Mouse (Mus musculus) hematopoietic stem cell, adult 5-6 weeks (primary cell): ENCODE measurements around the gene Gstp3. TPM values are rescaled to one million over a fixed set of nuclear protein-coding genes. Genes with fewer than 3 reads are reported as not detected.
"Not testable (repeated sequence)": the region's sequence is repeated elsewhere in the genome, so short reads cannot be mapped to it uniquely, and the experiment has no call there.

Experiments used
- ATAC-seq, 2 experiments: fragments of 125-278 bp in 1 of 2; replicated peaks in 1 of 2; 2 replicates each; pipeline ENCODE4 v1.8.0; 2016 to 2017; ENCODE audit warnings: inconsistent platforms in 2 of 2, mild to moderate bottlenecking in 2 of 2, moderate number of reproducible peaks in 2 of 2, low read depth in 1 of 2, moderate TSS enrichment in 1 of 2; ENCODE audit not compliant: low FRiP score in 2 of 2, poor library complexity in 2 of 2, severe bottlenecking in 2 of 2, insufficient read depth in 1 of 2, low TSS enrichment in 1 of 2
- total RNA-seq: library from RNA; stranded (forward); fragments of 172-1452, 232-1000 nt; gene quantifications from 2 replicates; pipeline ENCODE4 v1.2.3, GENCODE M21; 2017

The Gstp3 gene
- total RNA-seq, 1 experiment from 2014 or later: 13.2 TPM

DNA sequence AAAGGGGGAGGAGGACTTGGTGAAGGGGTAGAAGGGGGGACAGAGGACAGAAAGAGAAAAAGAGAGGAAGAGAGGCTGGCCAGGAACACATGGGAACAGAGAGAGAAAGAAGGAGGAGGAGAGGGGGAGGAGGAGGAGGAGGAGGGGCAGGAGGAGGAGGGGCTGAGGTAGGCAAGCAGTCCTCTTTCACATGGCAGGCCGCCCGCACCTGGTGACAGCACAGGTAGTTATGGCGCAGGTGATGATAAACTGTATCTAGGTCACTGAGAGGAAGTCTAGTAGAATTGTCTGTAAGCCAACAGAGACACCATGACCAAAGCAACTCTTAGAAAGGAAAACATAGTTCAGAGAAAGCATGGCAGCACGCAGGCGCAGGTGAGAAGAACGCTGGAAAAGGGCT, 12.0 kb upstream of the Gstp3 start:
- no peak for ATAC-seq

DNA sequence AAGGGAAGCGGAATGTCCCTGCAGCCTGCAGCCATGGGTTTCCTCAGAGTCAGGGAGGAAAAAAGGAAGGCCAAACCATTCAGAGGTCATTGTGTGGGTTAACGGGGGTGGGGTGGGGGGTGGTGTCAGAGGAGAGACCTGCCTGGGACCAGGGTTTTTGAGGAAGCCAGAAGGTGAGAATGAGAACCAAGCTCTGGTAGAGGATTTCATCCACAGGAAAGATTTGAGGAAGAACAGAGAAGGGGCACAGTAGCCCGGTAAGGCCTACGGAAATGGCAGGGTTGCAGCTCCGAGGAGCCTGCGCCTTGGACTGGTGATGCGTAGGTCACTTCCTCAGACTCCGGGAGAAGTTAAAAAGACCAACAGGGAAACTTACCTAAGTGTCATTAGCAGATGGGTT, 11.4 kb upstream of the Gstp3 start:
- peak; percentile 59 to 91 for ATAC-seq

DNA sequence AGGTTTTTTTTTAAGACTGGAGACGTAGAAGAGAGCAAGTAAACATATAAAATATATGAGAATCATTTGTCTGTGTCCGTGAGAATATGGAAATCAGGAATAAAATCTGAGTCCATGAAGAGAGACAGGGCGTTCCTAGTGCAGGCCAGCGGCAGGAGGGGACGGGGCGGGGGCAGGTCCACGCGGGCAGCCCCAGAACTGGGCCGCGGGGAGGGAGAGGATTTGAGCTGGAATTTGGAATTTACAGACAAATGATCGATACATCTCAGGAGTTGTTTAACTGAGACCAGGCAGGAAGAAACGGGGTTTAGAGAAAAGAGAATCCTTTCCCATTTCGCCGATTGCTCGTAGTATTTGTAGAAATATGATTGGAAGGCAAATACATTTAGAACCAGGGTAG, 10.9 kb upstream of the Gstp3 start:
- no peak for ATAC-seq

DNA sequence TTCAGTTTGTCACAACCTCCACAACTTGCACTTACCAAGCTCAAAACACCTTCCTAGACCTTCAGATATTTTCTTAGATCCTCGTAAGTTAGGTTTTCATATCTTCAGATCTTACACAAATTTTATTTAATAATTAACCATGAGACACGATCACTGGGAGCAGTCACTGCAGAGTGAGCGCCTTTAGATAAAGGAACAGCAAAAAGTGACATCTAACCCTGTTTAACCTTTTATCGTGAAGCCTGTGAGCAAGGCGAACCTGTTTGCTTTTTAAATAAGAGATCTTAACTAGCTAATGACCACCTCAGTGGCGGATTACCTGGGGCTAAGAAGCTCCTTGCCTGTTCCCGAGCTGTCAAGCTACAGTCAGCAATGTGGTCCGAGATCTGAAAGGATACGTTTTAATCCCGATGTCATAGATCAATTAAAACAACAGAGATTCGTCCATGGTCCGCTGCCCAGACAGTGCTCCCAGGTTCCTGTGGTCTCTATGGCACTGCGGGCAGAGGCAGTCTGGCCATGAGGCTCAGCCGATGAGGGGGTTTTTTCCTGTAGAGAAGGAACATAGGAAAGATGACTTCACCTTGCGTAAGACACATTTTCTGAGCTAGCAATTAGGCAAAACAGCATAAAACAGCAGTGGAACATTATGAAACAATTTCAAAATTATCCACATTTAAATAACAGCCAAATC, 9.5 kb upstream of the Gstp3 start:
- no peak for ATAC-seq

DNA sequence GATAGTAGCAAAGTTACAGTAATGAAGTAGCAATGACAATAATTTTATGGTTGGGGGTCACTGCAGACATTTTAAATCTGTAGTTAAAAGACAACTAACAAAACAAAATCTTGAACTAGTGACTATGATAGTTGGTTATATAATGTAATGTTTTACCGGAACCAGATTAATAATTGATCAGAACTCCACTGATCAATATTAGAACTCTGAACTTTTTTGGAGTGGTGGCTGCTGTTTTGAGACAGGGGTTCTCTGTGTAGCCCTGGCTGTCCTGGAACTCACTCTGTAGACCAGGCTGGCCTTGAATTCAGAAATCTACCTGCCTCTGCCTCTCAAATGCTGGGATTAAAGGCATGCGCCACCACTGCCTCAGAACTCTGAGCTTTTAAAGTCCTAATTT, 8.9 kb upstream of the Gstp3 start:
- not testable (repeated sequence) for ATAC-seq

DNA sequence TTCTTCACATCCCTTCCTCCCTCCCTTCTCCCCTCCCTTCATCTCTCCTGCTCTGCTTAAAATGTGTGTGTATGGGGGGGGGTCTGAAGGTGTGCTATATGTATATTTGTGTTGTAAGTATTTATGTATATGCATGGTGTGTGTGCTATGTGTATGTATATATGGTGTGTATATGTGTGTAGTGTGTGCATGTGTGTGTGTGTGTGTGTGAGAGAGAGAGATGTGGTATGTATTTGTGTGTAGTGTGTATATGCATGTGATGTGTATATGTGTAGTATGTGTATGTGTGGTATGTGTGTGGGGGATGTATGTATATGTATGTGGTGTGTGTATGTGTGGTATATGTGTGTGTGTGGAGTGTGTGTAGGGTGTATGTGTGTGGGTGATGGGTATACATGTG, 7.5 kb upstream of the Gstp3 start:
- no peak for ATAC-seq

DNA sequence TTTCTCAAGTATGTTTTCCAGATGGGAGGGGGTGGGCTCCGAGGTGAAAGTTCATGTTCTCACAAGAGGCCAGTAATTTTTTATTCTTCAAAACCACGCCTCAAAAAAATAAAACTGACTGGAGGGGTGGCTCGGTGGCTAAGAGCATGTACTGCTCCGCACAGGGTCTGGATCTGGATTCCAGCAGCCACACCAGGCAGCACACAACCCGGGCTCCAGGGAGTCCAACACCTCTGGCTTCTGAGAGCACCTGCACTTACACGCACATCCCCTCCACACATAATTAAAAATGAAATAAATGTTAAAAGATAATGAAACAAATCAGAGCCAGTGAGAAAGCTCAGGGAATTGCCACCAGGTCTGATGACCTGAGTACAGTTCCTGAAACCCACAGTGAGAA, 6.9 kb upstream of the Gstp3 start:
- ATAC-seq: no peak

DNA sequence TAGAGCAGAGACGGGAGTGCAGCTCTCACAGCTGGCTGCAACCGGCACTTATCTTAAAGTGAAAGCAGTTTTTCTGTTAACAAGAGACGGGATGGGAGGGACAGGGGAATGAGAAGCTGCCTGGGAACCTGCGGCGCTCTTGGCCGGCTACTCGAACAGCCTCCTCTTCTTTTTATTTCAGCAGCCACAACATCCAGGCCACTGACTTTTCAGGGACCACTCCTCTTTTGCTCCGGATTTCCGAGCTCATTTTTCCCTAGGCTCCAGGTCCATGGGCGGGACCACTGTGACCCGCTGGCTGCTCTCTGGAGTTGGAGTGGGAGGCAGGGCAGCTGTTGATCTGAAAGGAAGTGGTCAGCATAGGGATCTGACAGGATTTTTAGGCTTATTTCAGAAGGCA, 5.1 kb upstream of the Gstp3 start:
- not testable (repeated sequence) for ATAC-seq

DNA sequence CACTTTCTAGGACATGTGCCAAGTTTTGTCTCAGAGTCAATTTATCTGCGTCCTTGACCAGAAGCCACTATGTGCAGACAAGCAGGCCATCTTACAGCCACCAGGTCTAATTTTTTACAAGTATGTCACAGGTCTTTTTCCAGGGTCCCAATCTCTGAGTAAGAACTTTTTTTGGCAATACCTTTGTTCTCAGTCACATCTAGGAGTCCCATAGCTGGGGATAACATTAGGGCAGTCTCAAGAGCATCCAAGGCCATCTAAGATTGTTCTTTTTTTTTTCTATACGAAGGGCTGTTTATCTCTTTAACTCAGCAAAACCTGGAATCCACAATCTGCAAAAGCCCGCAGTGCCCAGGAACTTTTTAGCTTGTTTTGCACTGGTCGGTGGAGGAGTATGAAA, 4.0 kb upstream of the Gstp3 start:
- ATAC-seq: not testable (repeated sequence)

DNA sequence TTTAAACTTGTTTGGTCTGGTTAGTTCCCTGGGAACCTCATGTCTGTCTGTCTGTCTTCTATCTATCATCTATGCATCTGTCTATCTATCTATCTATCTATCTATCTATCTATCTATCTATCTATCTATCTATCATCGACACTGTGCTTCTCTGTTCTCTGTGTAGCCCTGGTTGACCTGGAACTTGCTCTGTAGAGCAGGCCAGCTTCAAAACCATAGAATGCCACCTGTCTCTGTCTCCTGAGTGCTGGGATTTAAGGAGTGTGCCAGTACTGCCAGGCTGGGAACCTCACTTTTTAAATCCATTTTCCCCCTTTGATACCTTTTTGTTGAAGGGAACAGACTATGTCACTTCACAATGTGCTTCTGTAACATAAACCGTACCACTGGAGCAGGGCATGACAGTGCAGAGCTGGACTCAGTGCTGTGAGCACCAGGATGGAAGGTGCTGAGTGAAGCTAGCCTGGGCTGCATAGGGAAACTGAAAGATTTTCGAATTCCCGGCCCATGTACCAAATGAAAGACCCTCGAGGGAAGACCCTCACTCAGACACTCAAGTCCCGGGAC, 1.6 kb upstream of the Gstp3 start:
- peak in 1 of 2 experiments; percentile 33; a peak in 1 of 4 replicates for ATAC-seq

DNA sequence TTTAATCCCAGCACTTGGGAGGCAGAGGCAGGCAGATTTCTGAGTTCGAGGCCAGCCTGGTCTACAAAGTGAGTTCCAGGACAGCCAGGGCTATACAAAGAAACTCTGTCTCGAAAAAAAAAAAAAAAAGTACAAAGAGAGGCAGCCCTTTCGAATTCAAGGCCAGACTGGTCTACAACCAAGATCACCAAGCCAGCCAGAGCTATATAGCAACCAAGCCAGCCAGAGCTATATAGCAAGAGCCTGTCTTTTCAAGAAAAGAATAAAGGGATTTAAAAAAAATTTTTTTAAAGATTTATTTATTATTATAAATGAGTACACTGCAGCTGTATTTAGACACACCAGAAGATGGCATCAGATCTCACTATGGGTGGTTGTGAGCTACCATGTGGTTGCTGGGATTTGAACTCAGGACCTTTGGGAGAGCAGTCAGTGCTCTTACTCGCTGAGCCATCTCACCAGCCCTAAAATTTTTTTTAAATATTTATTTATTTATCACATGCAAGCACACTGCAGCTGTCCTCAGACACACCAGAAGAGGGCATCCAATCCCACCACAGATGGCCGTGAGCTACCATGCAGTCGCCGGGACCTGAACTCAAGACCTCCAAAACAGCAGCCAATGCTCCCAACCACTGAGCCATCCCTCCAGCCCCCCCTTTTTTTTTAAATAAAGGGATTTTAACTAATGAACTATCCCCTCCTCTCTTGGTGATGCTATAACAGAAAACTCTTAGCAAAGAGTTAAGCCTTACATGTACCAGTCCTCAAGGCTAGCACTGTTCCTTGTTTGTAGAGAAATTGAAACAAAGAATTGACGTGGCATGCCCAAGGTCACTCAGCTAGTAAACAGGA, 902 bp upstream of the Gstp3 start:
- ATAC-seq: not testable (repeated sequence)

DNA sequence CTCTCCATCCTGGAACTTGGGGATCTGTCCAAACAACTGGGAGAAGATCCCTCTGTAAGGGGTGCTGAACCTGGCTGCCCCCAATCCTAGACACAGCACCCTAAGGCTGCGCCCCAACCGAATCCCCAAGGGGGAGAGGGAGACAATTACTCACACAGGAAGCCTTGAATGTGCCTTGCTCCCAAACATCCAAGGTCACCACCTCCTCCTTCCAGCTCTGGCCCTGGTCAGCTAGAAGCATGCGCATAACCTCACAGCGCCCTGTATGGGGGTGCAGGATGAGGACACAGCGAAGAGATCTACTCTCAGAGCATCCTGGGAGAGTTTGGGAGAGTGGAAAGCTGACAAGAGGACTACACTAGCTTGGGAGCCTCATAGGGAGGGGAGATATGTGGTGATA, 788 bp downstream of the Gstp3 start:
- no peak for ATAC-seq

DNA sequence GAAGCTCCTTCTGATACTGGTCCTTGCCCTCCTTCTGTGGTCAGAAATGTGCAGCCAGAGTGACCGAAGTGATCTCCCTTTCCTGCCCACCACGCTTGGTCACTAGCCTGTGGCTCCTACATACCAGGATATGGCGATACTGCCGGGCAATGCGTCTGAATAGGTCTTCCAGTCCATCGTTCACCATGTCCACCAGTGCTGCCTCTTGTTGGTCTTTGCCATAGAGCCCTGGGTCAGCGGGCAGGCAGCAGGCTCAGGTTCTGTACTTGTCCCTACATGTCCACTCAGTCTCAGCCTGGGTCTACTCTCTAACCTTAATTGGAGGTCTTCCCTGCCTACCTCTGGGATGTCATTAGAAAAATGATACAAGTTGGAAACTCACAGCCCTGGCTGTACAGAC, 1.4 kb downstream of the Gstp3 start:
- no peak for ATAC-seq

DNA sequence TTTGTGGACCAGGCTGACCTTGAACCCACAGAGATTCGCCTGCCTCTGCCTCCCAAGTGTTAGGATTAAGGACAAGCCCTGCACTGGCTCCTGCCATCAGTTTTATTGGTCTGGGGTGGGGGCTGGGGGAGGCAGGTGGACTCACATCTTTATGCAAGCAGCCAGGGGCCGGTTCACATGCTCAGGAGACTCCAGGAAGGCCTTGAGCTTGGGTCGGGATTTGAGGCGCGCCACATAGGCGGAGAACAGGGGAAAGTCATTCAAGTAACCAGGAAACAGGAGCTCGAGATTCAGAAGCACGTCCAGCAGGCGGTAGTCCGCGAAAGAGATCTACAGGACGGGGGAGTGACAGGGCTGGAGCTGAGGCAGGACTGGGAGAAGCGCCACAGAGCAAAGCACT, 2.0 kb downstream of the Gstp3 start:
- ATAC-seq: no peak

DNA sequence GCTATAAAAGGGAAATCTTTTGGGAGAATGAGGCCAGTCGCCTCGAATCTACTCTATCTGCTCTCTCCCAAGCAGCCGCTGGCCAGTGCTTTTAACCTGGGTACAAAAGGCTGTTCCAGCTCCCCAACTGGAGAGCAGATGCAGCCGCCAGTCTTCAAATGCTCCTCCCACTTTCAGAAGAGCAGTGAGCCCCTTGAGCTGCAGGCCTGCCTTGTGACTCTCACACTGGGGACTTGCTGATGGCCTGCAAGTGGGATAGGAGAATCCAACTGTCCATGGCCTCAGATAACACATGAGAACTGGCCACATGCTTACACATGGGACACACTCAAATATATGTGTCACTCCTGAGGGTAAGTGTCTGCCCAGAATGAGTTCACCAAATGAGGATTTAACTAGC, 2.6 kb downstream of the Gstp3 start:
- ATAC-seq: no peak

DNA sequence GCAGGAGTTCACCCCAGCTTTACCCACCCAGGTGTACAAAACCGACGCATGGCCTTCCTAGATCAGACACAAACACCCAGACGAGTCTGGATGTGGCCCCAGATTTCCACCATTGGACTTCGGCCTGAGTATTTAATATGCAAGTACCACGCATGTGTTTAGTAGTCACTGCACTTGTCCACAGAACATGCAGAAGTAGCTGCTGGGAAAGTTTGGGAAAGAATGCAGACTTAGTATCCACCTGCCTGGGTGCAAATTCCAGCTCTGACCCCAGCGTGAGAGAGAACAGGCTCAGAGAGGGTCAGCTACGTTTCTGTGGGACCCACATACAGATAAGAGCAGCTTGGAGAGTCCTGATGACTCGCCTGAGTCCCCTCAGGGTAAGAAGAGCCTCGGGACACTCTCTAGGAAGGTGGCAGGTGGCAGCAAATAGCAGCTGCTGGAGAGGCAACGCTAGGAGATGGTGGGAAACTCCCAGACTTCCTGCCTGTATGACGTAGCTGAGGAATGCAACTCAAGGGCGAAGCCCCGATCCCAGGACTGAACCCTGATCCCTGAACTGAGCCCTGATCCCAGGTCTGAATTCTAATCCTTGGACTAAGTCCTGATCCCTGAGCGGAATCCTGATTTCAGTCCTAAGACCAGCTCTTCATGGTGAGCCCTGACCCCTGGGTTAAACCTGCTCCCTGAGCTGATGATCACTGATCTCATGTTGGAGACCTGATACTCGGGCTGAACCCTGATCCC, 3.2 kb downstream of the Gstp3 start:
- ATAC-seq: no peak

DNA sequence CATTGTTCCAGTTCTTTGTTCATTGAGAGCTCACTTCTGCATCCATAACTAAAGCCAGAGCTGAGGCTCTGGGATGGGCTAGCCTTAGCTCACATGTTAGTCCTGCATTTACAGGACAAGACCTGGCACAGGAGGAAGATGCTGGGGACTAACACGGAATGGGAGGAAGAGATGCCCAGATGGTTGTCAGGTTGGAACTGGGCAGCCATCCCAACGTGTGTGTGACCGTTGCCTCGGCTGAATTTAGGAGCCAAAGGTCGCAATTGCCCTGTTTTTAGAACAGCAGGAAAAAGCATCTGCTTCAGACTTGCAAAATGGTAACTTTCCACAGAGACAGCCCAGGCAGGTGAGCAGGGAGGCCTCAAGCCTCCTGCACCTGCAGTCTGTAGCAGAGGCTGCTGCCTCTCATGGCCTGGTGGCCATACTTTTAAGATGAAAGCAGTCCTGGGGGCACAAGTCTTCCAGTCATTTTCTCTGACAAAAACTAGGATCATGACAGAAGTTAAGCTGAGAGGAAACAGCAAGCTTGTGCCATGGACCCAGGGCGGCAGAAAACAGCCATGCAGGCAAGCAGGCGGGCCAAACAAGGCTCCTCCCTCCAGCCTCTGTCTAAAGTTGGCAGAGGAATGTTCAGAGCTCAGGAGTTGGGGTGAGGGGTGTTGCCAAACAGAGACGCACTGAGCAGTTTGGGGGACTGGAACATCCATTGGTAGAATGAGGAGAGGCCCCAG, 4.0 kb downstream of the Gstp3 start:
- no peak for ATAC-seq
